28 mouse cellular contexts compared by ENCODE assay signal in the genomic region with DNA sequence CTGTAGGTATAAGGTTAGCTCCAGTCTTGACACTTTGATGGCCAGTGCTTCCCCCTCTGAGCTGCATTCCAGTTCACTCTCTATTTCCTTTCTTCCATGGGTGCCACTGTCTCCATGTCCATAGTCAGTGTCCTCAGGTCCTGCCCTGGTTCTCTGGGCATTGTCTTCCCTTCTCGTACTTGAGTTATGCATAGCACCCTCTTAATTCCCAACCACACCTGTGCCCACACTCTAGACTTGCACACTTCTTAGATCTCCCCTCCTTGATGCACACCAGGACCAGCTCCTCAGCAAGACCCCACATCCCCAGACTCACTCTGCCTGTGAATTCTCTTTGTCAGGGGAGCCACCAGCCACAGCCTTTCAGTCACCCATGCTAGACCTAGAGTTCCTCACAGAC.
"Had no signal": no experiment of that assay in that cellular context is flagged by ENCODE, and none has a peak within 500 bp of the region (broad histone marks: within the 10 kb centered on the region; RNA-seq: fewer than 3 reads in every experiment).

No protein-coding gene starts in this region.

- H3K27ac ChIP-seq: gastrocnemius, adult 2 months; heart, adult 2 months; heart, embryonic 13.5 days; heart, embryonic 15.5 days; hindbrain, embryonic 10.5 days; hindbrain, embryonic 12.5 days; hindbrain, embryonic 14.5 days; kidney, embryonic 15.5 days; kidney, postnatal 0 days; layer of hippocampus, adult 2 months; left cerebral cortex, adult 2 months; limb, embryonic 10.5 days; limb, embryonic 12.5 days; liver, embryonic 13.5 days; liver, embryonic 15.5 days had no signal

- ATAC-seq: hindbrain, embryonic 16.5 days; inflammation-experienced regulatory T-cells, adult 6 months had no signal

- H3K9me3 ChIP-seq: heart, embryonic 13.5 days; heart, embryonic 15.5 days; hindbrain, embryonic 10.5 days; hindbrain, embryonic 12.5 days; kidney, embryonic 15.5 days; limb, embryonic 10.5 days; limb, embryonic 12.5 days; liver, embryonic 13.5 days; liver, embryonic 15.5 days had no signal

- H3K27me3 ChIP-seq: heart, embryonic 13.5 days; heart, embryonic 15.5 days; hindbrain, embryonic 12.5 days; kidney, embryonic 15.5 days; limb, embryonic 12.5 days; liver, embryonic 13.5 days; liver, embryonic 15.5 days had no signal

- H3K4me2 ChIP-seq: heart, embryonic 11.5 days; heart, embryonic 13.5 days; heart, embryonic 15.5 days; hindbrain, embryonic 12.5 days; hindbrain, embryonic 14.5 days; kidney, embryonic 15.5 days; limb, embryonic 12.5 days; liver, embryonic 11.5 days; liver, embryonic 13.5 days; liver, embryonic 15.5 days had no signal

- H3K4me1 ChIP-seq: heart, embryonic 15.5 days; limb, embryonic 10.5 days; limb, embryonic 12.5 days had no signal

- H3K9ac ChIP-seq: heart, embryonic 13.5 days; heart, embryonic 15.5 days; hindbrain, embryonic 12.5 days; hindbrain, embryonic 14.5 days; kidney, embryonic 15.5 days; limb, embryonic 12.5 days; liver, embryonic 13.5 days; liver, embryonic 15.5 days had no signal

- DNase-seq: gastrocnemius, adult 2 months; gastrocnemius, postnatal 10 days; gastrocnemius, postnatal 25 days; heart, adult 2 months; heart, postnatal 4 days; kidney, adult 11 months; kidney, adult 2 months; kidney, adult 9 months; kidney, postnatal 14 days; kidney, postnatal 36 days; liver; liver, embryonic 13.5 days had no signal

- H3K36me3 ChIP-seq: heart, embryonic 15.5 days; kidney, embryonic 15.5 days had no signal

- H3K4me3 ChIP-seq: gastrocnemius, adult 2 months; heart, adult 2 months; heart, embryonic 13.5 days; heart, embryonic 15.5 days; hindbrain, embryonic 10.5 days; hindbrain, embryonic 12.5 days; kidney, embryonic 15.5 days; layer of hippocampus, adult 2 months; left cerebral cortex, adult 2 months; limb, embryonic 10.5 days; limb, embryonic 12.5 days; liver, embryonic 13.5 days; liver, embryonic 15.5 days had no signal
